Mouse (Mus musculus): ENCODE results near the gene Slc22a23. TPM values are rescaled to one million over a fixed set of nuclear protein-coding genes. Genes with fewer than 3 reads are reported as not detected.

Slc22a23 gene
- total and polyA plus RNA-seq, 2 experiments from 2014 or later, result 10.3 to 87.9 TPM

- ATAC-seq (no peak), DNase-seq (no peak)
- no peak for TF ChIP-seq CTCF (IDR thresholded peaks at IDR 0.05; ENCODE audit: low read depth)
- Histone ChIP-seq H3K27me3 (ENCODE audit: insufficient read depth, low read length) (no peaks in the 10 kb centered on the region), H3K9me3 (ENCODE audit: low read length) (no peaks in the 10 kb centered on the region), H3K36me3 (ENCODE audit: insufficient read depth) (no peaks in the 10 kb centered on the region), H3K4me2 (ENCODE audit: low read depth) (no peak overlapping the region), H3K9ac (no peak overlapping the region), H3K4me1 (ENCODE audit: insufficient read depth) (peaks cover 33% of the 10 kb centered on the region), H3K4me3 (ENCODE audit: low read depth, low read length) (no peak overlapping the region), H3K27ac (ENCODE audit: low read depth, low read length) (peak overlapping the region; percentile 22; the same call in 1 of the 2 replicates)
- WGBS, result 78% methylated on average over 7 of the region's 7 CpGs
Measured at GRCm38 (mm10) chr13:34152695-34153094, 192.3 kb downstream of the Slc22a23 start.

- ATAC-seq, result no peak
- Histone ChIP-seq H3K9me3 (ENCODE audit: low read length) (no peaks in the 10 kb centered on the region), H3K36me3 (ENCODE audit: insufficient read depth) (no peaks in the 10 kb centered on the region), H3K4me2 (ENCODE audit: low read depth) (no peak overlapping the region), H3K9ac (no peak overlapping the region), H3K4me3 (ENCODE audit: low read depth, low read length) (no peak overlapping the region), H3K27ac (ENCODE audit: low read depth, low read length) (no peak overlapping the region), H3K4me1 (ENCODE audit: insufficient read depth) (peaks cover 34% of the 10 kb centered on the region), H3K27me3 (ENCODE audit: insufficient read depth, low read length) (no peaks in the 10 kb centered on the region)
- WGBS, result 91% methylated on average over 1 of the region's 1 CpGs
- no peak for DNase-seq
- no peak for TF ChIP-seq CTCF (IDR thresholded peaks at IDR 0.05; ENCODE audit: low read depth)
Measured at GRCm38 (mm10) chr13:34151425-34151824, 193.6 kb downstream of the Slc22a23 start.

DNA sequence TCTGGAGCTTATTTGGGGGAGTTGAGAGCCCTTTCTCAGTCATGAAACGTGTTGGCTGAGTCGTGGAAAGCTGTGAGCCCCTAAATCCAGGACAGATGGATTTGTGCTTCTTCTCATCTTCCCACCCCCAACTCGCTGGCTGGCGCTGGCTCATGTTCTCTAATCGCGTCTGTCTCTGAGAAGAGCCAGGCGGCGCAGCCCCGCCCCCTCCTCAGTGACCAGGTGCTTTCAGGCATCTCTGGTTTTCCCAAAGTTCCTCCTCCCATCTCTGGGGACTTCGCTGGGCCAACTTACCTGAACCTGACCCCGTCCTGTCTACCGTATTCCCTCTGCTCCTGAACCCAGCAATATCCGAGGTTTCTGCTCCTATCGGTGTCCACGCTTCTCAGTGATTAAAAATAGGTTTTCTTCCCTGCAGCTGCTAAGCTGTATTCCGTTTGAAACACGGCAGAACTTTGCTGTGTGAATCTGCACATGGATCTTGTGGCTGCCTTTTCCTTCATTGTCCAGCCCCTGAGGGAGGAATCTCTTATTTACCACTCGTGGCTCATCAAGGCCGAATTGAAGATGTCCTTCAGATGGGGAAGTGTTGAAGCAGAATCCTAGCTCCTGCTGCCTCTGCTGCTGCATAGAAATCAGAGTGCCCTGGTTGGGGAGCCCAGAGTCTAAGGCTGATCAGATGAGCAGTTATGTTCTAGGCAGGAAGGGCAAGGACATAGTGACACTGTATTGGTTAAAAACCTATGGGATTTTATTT lies 194.5 kb downstream of the Slc22a23 start:
- peak overlapping the region; percentile 62 for H3K9ac ChIP-seq
- H3K27me3 ChIP-seq (ENCODE audit: insufficient read depth, low read length), result no peaks in the 10 kb centered on the region
- TF ChIP-seq CTCF (IDR thresholded peaks at IDR 0.05; ENCODE audit: low read depth), result no peak
- DNase-seq, result peak; percentile 72
- peak overlapping the region; percentile 25 for H3K4me3 ChIP-seq (ENCODE audit: low read depth, low read length)
- H3K27ac ChIP-seq (ENCODE audit: low read depth, low read length), result peak overlapping the region; percentile 95
- no peaks in the 10 kb centered on the region for H3K9me3 ChIP-seq (ENCODE audit: low read length)
- H3K4me2 ChIP-seq (ENCODE audit: low read depth), result peak overlapping the region; percentile 63
- 7% methylated on average over 19 of the region's 19 CpGs for WGBS
- ATAC-seq, result no peak
- H3K4me1 ChIP-seq (ENCODE audit: insufficient read depth), result peaks cover 34% of the 10 kb centered on the region
- H3K36me3 ChIP-seq (ENCODE audit: insufficient read depth), result no peaks in the 10 kb centered on the region

- Histone ChIP-seq H3K36me3 (ENCODE audit: insufficient read depth) (no peaks in the 10 kb centered on the region), H3K4me1 (ENCODE audit: insufficient read depth) (peaks cover 34% of the 10 kb centered on the region), H3K4me2 (ENCODE audit: low read depth) (peak overlapping the region; percentile 63), H3K9ac (peak overlapping the region; percentile 62), H3K4me3 (ENCODE audit: low read depth, low read length) (peak overlapping the region; percentile 37), H3K27me3 (ENCODE audit: insufficient read depth, low read length) (no peaks in the 10 kb centered on the region), H3K9me3 (ENCODE audit: low read length) (no peaks in the 10 kb centered on the region), H3K27ac (ENCODE audit: low read depth, low read length) (peak overlapping the region; percentile 95)
- no peak for TF ChIP-seq CTCF (IDR thresholded peaks at IDR 0.05; ENCODE audit: low read depth)
- WGBS, result 37% methylated on average over 5 of the region's 5 CpGs
- no peak for ATAC-seq
- DNase-seq, result no peak
Measured at GRCm38 (mm10) chr13:34149463-34150176, 195.4 kb downstream of the Slc22a23 start.

DNA sequence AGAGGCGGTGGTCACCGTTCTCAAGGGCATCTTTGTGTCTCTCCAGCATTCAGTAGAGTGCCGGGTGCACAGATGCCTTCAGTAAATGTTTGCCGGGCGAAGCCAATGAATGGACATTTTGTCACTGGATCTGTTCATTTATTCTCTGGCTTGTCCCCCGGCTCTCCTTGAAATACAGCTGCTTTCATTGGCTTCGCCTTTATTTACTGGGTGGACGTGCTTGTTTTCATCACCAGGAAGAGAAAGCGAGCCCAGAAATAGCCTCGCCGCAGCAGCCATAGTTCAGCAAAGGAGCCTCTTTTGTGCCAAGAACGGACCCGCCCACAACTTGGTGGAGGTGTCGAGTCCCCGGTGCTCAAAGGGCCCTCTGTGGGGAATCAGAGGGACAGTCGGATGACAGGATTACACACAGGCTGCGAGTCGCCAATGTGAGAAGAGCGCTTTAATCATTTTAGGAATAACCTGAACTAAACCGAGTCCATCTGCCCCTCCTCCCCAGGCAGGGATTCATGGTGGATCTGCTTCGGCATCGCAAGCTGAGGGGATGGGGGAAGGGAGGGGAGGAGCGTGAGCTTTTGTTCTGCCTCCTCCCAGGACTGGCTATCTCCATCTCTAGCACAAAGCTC lies 196.1 kb downstream of the Slc22a23 start:
- peak; percentile 91 for DNase-seq
- peak; percentile 86 for ATAC-seq
- 0 out of 2 replicates have a peak, but pooled peaks have one; percentile 12 for TF ChIP-seq CTCF (IDR thresholded peaks at IDR 0.05; ENCODE audit: low read depth)

GRCm38 (mm10) chr13:34148181-34148580 lies 196.8 kb downstream of the Slc22a23 start:
- H3K36me3 ChIP-seq (ENCODE audit: insufficient read depth), result no peaks in the 10 kb centered on the region
- TF ChIP-seq CTCF (IDR thresholded peaks at IDR 0.05; ENCODE audit: low read depth), result no peak
- 26% methylated on average over 3 of the region's 3 CpGs for WGBS
- H3K9ac ChIP-seq, result peak overlapping the region; percentile 62
- peak overlapping the region; percentile 95 for H3K27ac ChIP-seq (ENCODE audit: low read depth, low read length)
- H3K4me2 ChIP-seq (ENCODE audit: low read depth), result peak overlapping the region; percentile 63
- DNase-seq, result no peak
- ATAC-seq, result peak; percentile 1; the same call in 1 of the 2 replicates
- no peaks in the 10 kb centered on the region for H3K9me3 ChIP-seq (ENCODE audit: low read length)
- H3K4me3 ChIP-seq (ENCODE audit: low read depth, low read length), result peak overlapping the region; percentile 37
- H3K4me1 ChIP-seq (ENCODE audit: insufficient read depth), result peaks cover 25% of the 10 kb centered on the region
- no peaks in the 10 kb centered on the region for H3K27me3 ChIP-seq (ENCODE audit: insufficient read depth, low read length)

More for the DNA sequence above, 196.1 kb downstream of the Slc22a23 start:
- Histone ChIP-seq H3K27me3 (ENCODE audit: insufficient read depth, low read length) (no peaks in the 10 kb centered on the region), H3K36me3 (ENCODE audit: insufficient read depth) (no peaks in the 10 kb centered on the region), H3K9me3 (ENCODE audit: low read length) (no peaks in the 10 kb centered on the region), H3K4me2 (ENCODE audit: low read depth) (peak overlapping the region; percentile 63), H3K4me3 (ENCODE audit: low read depth, low read length) (peak overlapping the region; percentile 37), H3K4me1 (ENCODE audit: insufficient read depth) (peaks cover 31% of the 10 kb centered on the region), H3K9ac (peak overlapping the region; percentile 62), H3K27ac (ENCODE audit: low read depth, low read length) (peak overlapping the region; percentile 95)
- WGBS, result under 1% methylated on average over 23 of the region's 23 CpGs
